Mouse (Mus musculus) heart, embryonic 14.5 days (tissue): ENCODE results near the gene C1qa. TPM values are rescaled to one million over a fixed set of nuclear protein-coding genes. Genes with fewer than 3 reads are reported as not detected.

Experiments used
- ATAC-seq: fragments of 200-750 bp; cut with Nextera tagmentation; 2 replicates; pipeline ENCODE4 v1.8.0; 2017; ENCODE audit warnings: low read depth, moderate TSS enrichment; ENCODE audit not compliant: insufficient number of reproducible peaks, insufficient read depth, low FRiP score
- H3K27ac ChIP-seq, 2 experiments: fragments of 200-500 bp in 1 of 2; fragments of 300-500 bp in 1 of 2; sonication (generic) in 1 of 2; replicated peaks in 1 of 2; 2 replicates each; pipeline ENCODE4 v1.5.1; 2012 to 2014; ENCODE audit warnings: low read depth in 2 of 2, low read length in 2 of 2, control low read depth in 1 of 2, mild to moderate bottlenecking in 1 of 2, mixed read lengths in 1 of 2; ENCODE audit not compliant: control insufficient read depth in 1 of 2, insufficient read depth in 1 of 2
- H3K27me3 ChIP-seq: fragments of 300-500 bp; sonication (generic); 2 replicates; pipeline ENCODE4 v1.6.1; 2014; ENCODE audit warnings: mild to moderate bottlenecking, low read length, control low read depth; ENCODE audit not compliant: control insufficient read depth, insufficient read depth
- H3K36me3 ChIP-seq: fragments of 300-500 bp; sonication (generic); 2 replicates; pipeline ENCODE4 v1.6.1; 2014; ENCODE audit warnings: mild to moderate bottlenecking, control low read depth, low read length, mixed read lengths; ENCODE audit not compliant: control insufficient read depth, insufficient read depth
- H3K4me1 ChIP-seq, 2 experiments: fragments of 200-500 bp in 1 of 2; fragments of 300-500 bp in 1 of 2; sonication (generic) in 1 of 2; 2 replicates each; pipeline ENCODE4 v1.6.1; 2012 to 2014; ENCODE audit warnings: low read length in 2 of 2, control low read depth in 1 of 2, mixed read lengths in 1 of 2; ENCODE audit not compliant: control insufficient read depth in 2 of 2, insufficient read depth in 2 of 2
- H3K4me2 ChIP-seq: fragments of 300-500 bp; sonication (generic); 2 replicates; pipeline ENCODE4 v1.6.1; 2014; ENCODE audit warnings: mild to moderate bottlenecking, low read length
- H3K4me3 ChIP-seq, 2 experiments: fragments of 200-500 bp in 1 of 2; fragments of 300-500 bp in 1 of 2; sonication (generic) in 1 of 2; 2 replicates each; pipeline ENCODE4 v1.5.1; 2012 to 2014; ENCODE audit warnings: low read length in 2 of 2, mild to moderate bottlenecking in 2 of 2, control low read depth in 1 of 2, low read depth in 1 of 2, moderate library complexity in 1 of 2; ENCODE audit not compliant: control insufficient read depth in 1 of 2, insufficient read depth in 1 of 2
- H3K9ac ChIP-seq: fragments of 300-500 bp; sonication (generic); 2 replicates; pipeline ENCODE4 v1.6.1; 2014; ENCODE audit warnings: mild to moderate bottlenecking, low read length
- H3K9me3 ChIP-seq: fragments of 300-500 bp; sonication (generic); 2 replicates; pipeline ENCODE4 v1.6.1; 2016; ENCODE audit warnings: low read length, control low read depth; ENCODE audit not compliant: control insufficient read depth
- WGBS: fragments of 180-500 bp; shearing (Covaris S2); extraction: QIAGEN DNeasy Blood & Tissue Kit; methylation state at CpG from one replicate; pipeline ENCODE4 v1.1.7; 2014; 5-methylcytosine and 5-hydroxymethylcytosine counted together
- polyA plus RNA-seq: library from polyadenylated mRNA; unstranded; fragments of >200 nt; fragmentation: Nextera tagmentation; extraction: Ambion mirVana; gene quantifications from 2 replicates; pipeline ENCODE4 v1.2.1, GENCODE M21; 2014

The C1qa gene
- polyA plus RNA-seq, 1 experiment from 2014 or later = 26.5 TPM

- ATAC-seq = no peak
These were observed 6.2 kb downstream of the C1qa start for GRCm38 (mm10) chr4:136892371-136892770.

DNA sequence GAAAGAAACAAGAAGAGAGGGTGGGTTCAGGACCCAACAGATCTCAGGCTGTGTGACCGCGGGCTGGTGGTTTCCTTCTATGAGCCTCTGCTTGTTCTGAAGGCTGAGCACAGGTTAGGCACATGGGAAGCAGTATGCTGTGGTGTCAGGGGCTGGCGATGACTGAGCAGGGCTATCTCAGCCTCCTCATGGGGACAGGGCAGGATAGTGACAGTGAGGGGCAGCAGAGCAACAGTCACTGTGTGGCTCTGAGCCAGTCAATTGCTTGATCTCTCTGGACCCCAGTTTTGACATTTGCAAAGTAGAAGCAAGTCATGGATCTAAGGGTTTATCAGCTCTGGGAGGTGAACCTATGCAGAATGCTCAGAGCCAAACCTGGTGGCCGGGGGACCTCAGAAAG, 7.5 kb downstream of the C1qa start:
- Histone ChIP-seq H3K27ac (no peak overlapping the region), H3K9me3 (no peaks in the 10 kb centered on the region), H3K4me1 (no peaks in the 10 kb centered on the region), H3K27me3 (peaks cover 54% of the 10 kb centered on the region), H3K4me3 (no peak overlapping the region), H3K36me3 (no peaks in the 10 kb centered on the region), H3K4me2 (no peak overlapping the region), H3K9ac (no peak overlapping the region)
- ATAC-seq = no peak
- WGBS = 75% methylated on average over 4 of the region's 4 CpGs

More at GRCm38 (mm10) chr4:136892371-136892770, 6.2 kb downstream of the C1qa start:
- H3K4me2 ChIP-seq = no peak overlapping the region
- no peak overlapping the region for H3K27ac ChIP-seq
- no peaks in the 10 kb centered on the region for H3K4me1 ChIP-seq
- H3K27me3 ChIP-seq = peaks cover 64% of the 10 kb centered on the region
- no peak overlapping the region for H3K9ac ChIP-seq
- H3K36me3 ChIP-seq = no peaks in the 10 kb centered on the region
- no peak overlapping the region for H3K4me3 ChIP-seq
- WGBS = 49% methylated on average over 7 of the region's 7 CpGs
- no peaks in the 10 kb centered on the region for H3K9me3 ChIP-seq

DNA sequence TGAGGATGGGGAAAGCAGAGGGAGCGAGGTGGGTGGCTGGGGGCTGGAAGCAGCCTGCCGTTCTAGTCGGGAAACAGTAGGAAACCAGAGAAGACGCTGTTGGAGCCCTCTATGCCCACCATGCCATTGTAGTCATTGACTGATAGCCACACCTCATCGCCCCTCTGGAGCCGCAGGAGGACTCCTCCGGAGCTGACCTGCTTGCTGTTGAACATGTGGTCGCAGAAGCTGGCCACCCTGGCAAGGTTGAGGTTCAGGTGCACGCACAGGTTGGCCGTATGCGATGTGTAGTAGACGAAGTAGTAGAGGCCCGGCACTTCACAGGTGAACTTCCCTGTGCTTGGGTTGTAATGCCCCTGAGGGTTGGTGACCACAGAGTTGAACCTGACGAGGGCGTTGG, 8.6 kb downstream of the C1qa start:
- Histone ChIP-seq H3K9me3 (no peaks in the 10 kb centered on the region), H3K36me3 (no peaks in the 10 kb centered on the region), H3K4me1 (no peaks in the 10 kb centered on the region), H3K27me3 (peaks cover 48% of the 10 kb centered on the region), H3K9ac (no peak overlapping the region), H3K4me2 (no peak overlapping the region), H3K27ac (no peak overlapping the region), H3K4me3 (no peak overlapping the region)
- ATAC-seq = no peak
- 84% methylated on average over 15 of the region's 15 CpGs for WGBS

GRCm38 (mm10) chr4:136887714-136888113, 10.9 kb downstream of the C1qa start:
- Histone ChIP-seq H3K27ac (no peak overlapping the region), H3K27me3 (peaks cover 27% of the 10 kb centered on the region), H3K36me3 (no peaks in the 10 kb centered on the region), H3K9ac (no peak overlapping the region), H3K9me3 (no peaks in the 10 kb centered on the region), H3K4me3 (no peak overlapping the region), H3K4me2 (no peak overlapping the region), H3K4me1 (no peaks in the 10 kb centered on the region)
- no peak for ATAC-seq
- WGBS = 59% methylated on average over 5 of the region's 5 CpGs

DNA sequence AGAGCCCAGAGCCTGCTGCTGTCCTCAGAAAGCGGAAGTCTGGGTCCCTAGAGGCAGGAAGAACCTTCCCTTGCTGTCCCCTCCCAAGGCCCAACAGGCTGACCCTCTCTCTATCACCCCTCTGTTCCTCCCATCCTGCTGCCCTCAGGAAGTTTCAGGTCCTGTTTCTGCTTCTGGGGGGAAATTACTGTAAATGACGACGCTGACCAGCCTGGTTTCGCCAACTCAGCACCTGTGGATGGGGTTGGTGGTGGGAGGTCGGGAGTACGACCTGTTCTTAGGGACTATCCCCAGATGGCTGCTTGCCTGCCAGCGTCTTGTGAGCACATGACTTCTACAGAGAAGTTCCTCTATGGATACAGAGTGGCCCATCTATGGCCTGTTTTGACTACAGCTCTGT, 12.5 kb downstream of the C1qa start, which contains the start of gene C1qb:
Gene C1qb, minus strand, starts transcription at position 87 of the 400 bp plus-strand sequence.
- Histone ChIP-seq H3K4me1 (no peaks in the 10 kb centered on the region), H3K9me3 (no peaks in the 10 kb centered on the region)
- 51% methylated on average over 7 of the region's 7 CpGs for WGBS

GRCm38 (mm10) chr4:136878601-136879000, 20.0 kb downstream of the C1qa start:
- Histone ChIP-seq H3K9me3 (no peaks in the 10 kb centered on the region), H3K27me3 (peaks cover 20% of the 10 kb centered on the region), H3K27ac (no peak overlapping the region), H3K4me3 (no peak overlapping the region), H3K4me1 (no peaks in the 10 kb centered on the region), H3K36me3 (no peaks in the 10 kb centered on the region), H3K4me2 (no peak overlapping the region), H3K9ac (no peak overlapping the region)
- 19% methylated on average over 5 of the region's 5 CpGs for WGBS
- ATAC-seq = no peak

More for the DNA sequence above, 12.5 kb downstream of the C1qa start, which contains the start of gene C1qb:
- Histone ChIP-seq H3K4me3 (no peak within 1 kb of the TSS), H3K9ac (no peak within 1 kb of the TSS), H3K4me2 (no peak within 1 kb of the TSS), H3K27me3 (peaks cover 13% of the 10 kb centered on the region), H3K36me3 (no peaks in the 10 kb centered on the region), H3K27ac (no peak within 1 kb of the TSS)
- ATAC-seq = no peak

GRCm38 (mm10) chr4:136878171-136878570, 20.4 kb downstream of the C1qa start:
- Histone ChIP-seq H3K27ac (no peak overlapping the region), H3K9ac (no peak overlapping the region), H3K27me3 (peaks cover 20% of the 10 kb centered on the region), H3K9me3 (no peaks in the 10 kb centered on the region), H3K4me1 (no peaks in the 10 kb centered on the region), H3K36me3 (no peaks in the 10 kb centered on the region), H3K4me3 (no peak overlapping the region), H3K4me2 (no peak overlapping the region)
- WGBS = 38% methylated on average over 8 of the region's 8 CpGs
- ATAC-seq = no peak

GRCm38 (mm10) chr4:136876971-136877370, 21.6 kb downstream of the C1qa start:
- no peak overlapping the region for H3K9ac ChIP-seq
- H3K4me2 ChIP-seq = no peak overlapping the region
- no peaks in the 10 kb centered on the region for H3K36me3 ChIP-seq
- no peak overlapping the region for H3K27ac ChIP-seq
- no peaks in the 10 kb centered on the region for H3K4me1 ChIP-seq
- no peak for ATAC-seq
- H3K27me3 ChIP-seq = peaks cover 20% of the 10 kb centered on the region
- no peaks in the 10 kb centered on the region for H3K9me3 ChIP-seq
- WGBS = 18% methylated on average over 7 of the region's 7 CpGs
- H3K4me3 ChIP-seq = no peak overlapping the region
